Mouse (Mus musculus) liver, postnatal 0 days (tissue): ENCODE data around the gene Aldh3b2. TPM values are rescaled to one million over a fixed set of nuclear protein-coding genes. Genes with fewer than 3 reads are reported as not detected.

Source experiments
- ATAC-seq: fragments of 200-750 bp; cut with Nextera tagmentation; 2 replicates; pipeline ENCODE4 v1.8.0; 2017; ENCODE audit warnings: mild to moderate bottlenecking, moderate library complexity
- DNase-seq: peaks from one replicate; pipeline ENCODE4 v3.0.0-alpha.2; 2016
- H3K27ac ChIP-seq: fragments of 300-500 bp; sonication (generic); 2 replicates; pipeline ENCODE4 v1.5.1; 2014; ENCODE audit warnings: antibody characterized with exemption, moderate library complexity, mild to moderate bottlenecking, low read depth
- H3K27me3 ChIP-seq: fragments of 300-500 bp; sonication (generic); 2 replicates; pipeline ENCODE4 v1.6.1; 2014; ENCODE audit warnings: low read length, control low read depth, mixed read lengths; ENCODE audit not compliant: insufficient read depth
- H3K36me3 ChIP-seq: fragments of 300-500 bp; sonication (generic); replicated peaks from 2 replicates; pipeline ENCODE4 v1.6.1; 2014; ENCODE audit warnings: mild to moderate bottlenecking, control low read depth, low read length, moderate library complexity, mixed read lengths; ENCODE audit not compliant: insufficient read depth
- H3K4me1 ChIP-seq: fragments of 300-500 bp; sonication (generic); 2 replicates; pipeline ENCODE4 v1.6.1; 2014; ENCODE audit warnings: antibody characterized with exemption, mild to moderate bottlenecking, control low read depth; ENCODE audit not compliant: insufficient read depth
- H3K4me2 ChIP-seq: fragments of 300-500 bp; sonication (generic); 2 replicates; pipeline ENCODE4 v1.6.1; 2014; ENCODE audit warnings: low read depth, mild to moderate bottlenecking, low read length, moderate library complexity, mixed read lengths
- H3K4me3 ChIP-seq: fragments of 300-500 bp; sonication (generic); 2 replicates; pipeline ENCODE4 v1.5.1; 2014; ENCODE audit warnings: low read depth, low read length
- H3K9ac ChIP-seq: fragments of 300-500 bp; sonication (generic); replicated peaks from 2 replicates; pipeline ENCODE4 v1.6.1; 2014; ENCODE audit warnings: mild to moderate bottlenecking, moderate library complexity
- H3K9me3 ChIP-seq: fragments of 300-500 bp; sonication (generic); 2 replicates; pipeline ENCODE4 v1.6.1; 2016; ENCODE audit warnings: mild to moderate bottlenecking, control low read depth, low read length, mixed read lengths
- CTCF ChIP-seq: sonication (generic); IDR thresholded peaks from 2 replicates; pipeline ENCODE4 v1.5.1; 2016; ENCODE audit warnings: antibody characterized with exemption, low read depth
- EP300 ChIP-seq: IDR thresholded peaks from 2 replicates; pipeline ENCODE4 v1.6.1; 2016; ENCODE audit warnings: antibody characterized with exemption, low read depth, mild to moderate bottlenecking
- WGBS: fragments of 180-500 bp; shearing (Covaris S2); extraction: QIAGEN DNeasy Blood & Tissue Kit; methylation state at CpG from one replicate; pipeline ENCODE4 v1.1.7; 2014; ENCODE audit not compliant: insufficient replicate concordance; 5-methylcytosine and 5-hydroxymethylcytosine counted together
- polyA plus RNA-seq: library from polyadenylated mRNA; unstranded; fragments of >200 nt; fragmentation: Nextera tagmentation; extraction: Ambion mirVana; gene quantifications from 2 replicates; pipeline ENCODE4 v1.2.1, GENCODE M21; 2015

Gene Aldh3b2
- polyA plus RNA-seq, 1 experiment from 2014 or later = 0.09 TPM

- ATAC-seq (no peak), DNase-seq (no peak)
- WGBS = 73% methylated on average over 10 of the region's 10 CpGs
- Histone ChIP-seq H3K4me1 (peaks cover 12% of the 10 kb centered on the region), H3K4me3 (no peak overlapping the region), H3K9me3 (no peaks in the 10 kb centered on the region), H3K27me3 (no peaks in the 10 kb centered on the region), H3K27ac (no peak overlapping the region; the same call in 1 of the 2 replicates), H3K9ac (no peak overlapping the region), H3K36me3 (no peaks in the 10 kb centered on the region), H3K4me2 (no peak overlapping the region)
- TF ChIP-seq CTCF (no peak), EP300 (no peak)
Observed at GRCm38 (mm10) chr19:4017921-4018587, 45.9 kb downstream of the Aldh3b2 start.

GRCm38 (mm10) chr19:4018743-4019583, 46.8 kb downstream of the Aldh3b2 start:
- WGBS = 30% methylated on average over 18 of the region's 18 CpGs
- no peaks in the 10 kb centered on the region for H3K36me3 ChIP-seq
- H3K9me3 ChIP-seq = no peaks in the 10 kb centered on the region
- peak overlapping the region; percentile 24; the same call in 1 of the 2 replicates for H3K27ac ChIP-seq
- TF ChIP-seq EP300 (peak; percentile 18; the same call in 1 of the 2 replicates), CTCF (peak; percentile 90)
- H3K27me3 ChIP-seq = no peaks in the 10 kb centered on the region
- no peak overlapping the region for H3K4me3 ChIP-seq
- H3K9ac ChIP-seq = no peak overlapping the region
- peak overlapping the region; percentile 36 for H3K4me2 ChIP-seq
- ATAC-seq (peak; percentile 88), DNase-seq (peak; percentile 80)
- H3K4me1 ChIP-seq = peaks cover 12% of the 10 kb centered on the region

DNA sequence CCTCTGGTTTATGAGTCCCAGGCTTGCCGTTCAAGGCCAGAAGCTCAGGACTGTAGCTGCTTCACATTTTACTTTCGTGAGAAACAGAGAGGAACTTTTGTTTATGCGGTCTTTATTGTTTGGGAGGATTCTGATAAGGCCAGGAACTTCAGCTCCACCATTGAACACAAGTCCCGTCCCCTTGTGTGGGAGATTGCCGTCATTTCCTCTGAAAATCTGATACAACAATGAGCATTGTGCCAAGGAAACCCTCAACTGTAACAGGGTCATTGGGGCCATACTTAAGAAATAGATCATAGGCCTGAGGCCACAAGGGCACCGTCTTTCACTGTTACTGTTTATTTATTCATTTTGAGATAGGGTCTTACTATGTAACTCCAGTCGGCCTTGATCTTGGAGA, 51.1 kb downstream of the Aldh3b2 start:
- Histone ChIP-seq H3K9me3 (no peaks in the 10 kb centered on the region), H3K27me3 (no peaks in the 10 kb centered on the region), H3K4me1 (peaks cover 12% of the 10 kb centered on the region), H3K4me3 (no peak overlapping the region), H3K4me2 (no peak overlapping the region), H3K27ac (no peak overlapping the region), H3K36me3 (no peaks in the 10 kb centered on the region), H3K9ac (no peak overlapping the region)
- no peak for ATAC-seq
- WGBS = 65% methylated on average over 7 of the region's 7 CpGs
- no peak for DNase-seq
- TF ChIP-seq CTCF (no peak), EP300 (no peak)

- ATAC-seq = no peak
- H3K4me1 ChIP-seq = no peaks in the 10 kb centered on the region
Observed at GRCm38 (mm10) chr19:4027576-4027975, 55.4 kb downstream of the Aldh3b2 start.

More at GRCm38 (mm10) chr19:4027576-4027975, 55.4 kb downstream of the Aldh3b2 start:
- TF ChIP-seq CTCF (no peak), EP300 (no peak)
- H3K9ac ChIP-seq = no peak overlapping the region
- no peak overlapping the region for H3K4me3 ChIP-seq
- no peak for DNase-seq
- no peak overlapping the region for H3K27ac ChIP-seq
- H3K4me2 ChIP-seq = no peak overlapping the region
- H3K36me3 ChIP-seq = no peaks in the 10 kb centered on the region
- no peaks in the 10 kb centered on the region for H3K27me3 ChIP-seq
- H3K9me3 ChIP-seq = no peaks in the 10 kb centered on the region

Other genes starting within 250 kb of the Aldh3b2 start
- gene Kmt5b, start 204.9 kb upstream of the Aldh3b2 start, polyA plus RNA-seq = 4.7 and 6.2 TPM in 2 replicates
- gene Chka, start 120.6 kb upstream of the Aldh3b2 start, polyA plus RNA-seq = 24.8 and 48.6 TPM in 2 replicates
- gene Tcirg1, start 65.2 kb upstream of the Aldh3b2 start, polyA plus RNA-seq = 28.1 and 29.7 TPM in 2 replicates
- 165 and 167 TPM in 2 replicates for gene Ndufs8, start 59.6 kb upstream of the Aldh3b2 start, polyA plus RNA-seq
- 9.5 TPM in 2 replicates for gene Aldh3b1, start 42.5 kb upstream of the Aldh3b2 start, polyA plus RNA-seq
- gene Unc93b1, start 37.1 kb upstream of the Aldh3b2 start, polyA plus RNA-seq = 42.6 and 48.1 TPM in 2 replicates
- gene Aldh3b3, start 13.7 kb upstream of the Aldh3b2 start, polyA plus RNA-seq = 0.04 and 0.13 TPM in 2 replicates
- gene Acy3, start 14.2 kb downstream of the Aldh3b2 start, polyA plus RNA-seq = 19.3 and 22.0 TPM in 2 replicates
- not detected in 2 replicates for gene Tbx10, start 20.4 kb downstream of the Aldh3b2 start, polyA plus RNA-seq
- 22.0 and 23.0 TPM in 2 replicates for gene Nudt8, start 28.3 kb downstream of the Aldh3b2 start, polyA plus RNA-seq
- gene Gm49405, start 28.3 kb downstream of the Aldh3b2 start, polyA plus RNA-seq = 0.26 and 0.49 TPM in 2 replicates
- gene Doc2g, start 31.0 kb downstream of the Aldh3b2 start, polyA plus RNA-seq = 0.36 and 0.74 TPM in 2 replicates
- gene Ndufv1, start 40.5 kb downstream of the Aldh3b2 start, polyA plus RNA-seq = 171 and 172 TPM in 2 replicates
- gene Gstp1, start 65.7 kb downstream of the Aldh3b2 start, polyA plus RNA-seq = 428 and 442 TPM in 2 replicates
- 5.8 and 6.4 TPM in 2 replicates for gene Gstp2, start 73.7 kb downstream of the Aldh3b2 start, polyA plus RNA-seq
- gene Gstp3, start 87.2 kb downstream of the Aldh3b2 start, polyA plus RNA-seq = 64.5 and 67.3 TPM in 2 replicates
- 0.38 and 0.43 TPM in 2 replicates for gene Cabp2, start 109.2 kb downstream of the Aldh3b2 start, polyA plus RNA-seq
- 91.2 and 91.9 TPM in 2 replicates for gene Cdk2ap2, start 124.9 kb downstream of the Aldh3b2 start, polyA plus RNA-seq
- 6.6 and 7.4 TPM in 2 replicates for gene Pitpnm1, start 127.7 kb downstream of the Aldh3b2 start, polyA plus RNA-seq
- gene Aip, start 153.5 kb downstream of the Aldh3b2 start, polyA plus RNA-seq = 23.1 and 26.8 TPM in 2 replicates
- not detected in 2 replicates for gene Gpr152, start 167.5 kb downstream of the Aldh3b2 start, polyA plus RNA-seq
- 0.11 and 0.15 TPM in 2 replicates for gene Cabp4, start 171.7 kb downstream of the Aldh3b2 start, polyA plus RNA-seq
- 63.0 and 64.4 TPM in 2 replicates for gene Coro1b, start 176.3 kb downstream of the Aldh3b2 start, polyA plus RNA-seq
- gene Ptprcap, start 181.3 kb downstream of the Aldh3b2 start, polyA plus RNA-seq = 35.7 and 35.8 TPM in 2 replicates
- 22.1 and 23.0 TPM in 2 replicates for gene Rps6kb2, start 191.0 kb downstream of the Aldh3b2 start, polyA plus RNA-seq
- 0.73 and 0.90 TPM in 2 replicates for gene Carns1, start 203.2 kb downstream of the Aldh3b2 start, polyA plus RNA-seq
- 8.4 and 9.9 TPM in 2 replicates for gene Tbc1d10c, start 219.0 kb downstream of the Aldh3b2 start, polyA plus RNA-seq
- gene Ppp1ca, start 219.7 kb downstream of the Aldh3b2 start, polyA plus RNA-seq = 269 and 284 TPM in 2 replicates
- gene Rad9a, start 229.3 kb downstream of the Aldh3b2 start, polyA plus RNA-seq = 8.0 and 9.0 TPM in 2 replicates
- 0.91 and 1.1 TPM in 2 replicates for gene Clcf1, start 241.9 kb downstream of the Aldh3b2 start, polyA plus RNA-seq
- not detected in 2 replicates for gene AC109138.7, start 242.0 kb downstream of the Aldh3b2 start, polyA plus RNA-seq